Mouse (Mus musculus): ENCODE data around the gene Gm45062. TPM values are rescaled to one million over a fixed set of nuclear protein-coding genes. Genes with fewer than 3 reads are reported as not detected.
A peak's percentile ranks its signal among the peaks of the same experiment; 100 is the strongest.
"Not testable (repeated sequence)": the region's sequence is repeated elsewhere in the genome, so short reads cannot be mapped to it uniquely, and the experiment has no call there.

Gm45062 gene
- total RNA-seq, 2 experiments from 2014 or later = 0.38 TPM; not detected in 1

GRCm38 (mm10) chr6:8506631-8507030 is 247.4 kb downstream of the Gm45062 start:
- DNase-seq (ENCODE audit: low spot score) = no peak

- DNase-seq (ENCODE audit: low spot score) = peak; percentile 100
These were observed 249.8 kb downstream of the Gm45062 start for GRCm38 (mm10) chr6:8508883-8509536.

GRCm38 (mm10) chr6:8509551-8509950 is 250.3 kb downstream of the Gm45062 start, which contains the start of gene Glcci1:
TSS of gene Glcci1 (plus strand) at chr6:8509600.
- peak; percentile 58 for DNase-seq (ENCODE audit: low spot score)

- DNase-seq (ENCODE audit: low spot score) = peak; percentile 23
These were observed 251.0 kb downstream of the Gm45062 start for GRCm38 (mm10) chr6:8509961-8510863.

- no peak for DNase-seq (ENCODE audit: low spot score)
These were observed 251.7 kb downstream of the Gm45062 start for GRCm38 (mm10) chr6:8510864-8511428.

- no peak for DNase-seq (ENCODE audit: low spot score)
These were observed 252.2 kb downstream of the Gm45062 start for GRCm38 (mm10) chr6:8511447-8511846.

GRCm38 (mm10) chr6:8512416-8512815 is 253.2 kb downstream of the Gm45062 start:
- DNase-seq (ENCODE audit: low spot score) = no peak

- no peak for DNase-seq (ENCODE audit: low spot score)
These were observed 260.4 kb downstream of the Gm45062 start for GRCm38 (mm10) chr6:8519687-8520086.

GRCm38 (mm10) chr6:8521231-8521630 is 262.0 kb downstream of the Gm45062 start:
- no peak for DNase-seq (ENCODE audit: low spot score)

- no peak for DNase-seq (ENCODE audit: low spot score)
These were observed 265.5 kb downstream of the Gm45062 start for GRCm38 (mm10) chr6:8524717-8525116.

- no peak for DNase-seq (ENCODE audit: low spot score)
These were observed 272.0 kb downstream of the Gm45062 start for GRCm38 (mm10) chr6:8531104-8531894.

- DNase-seq (ENCODE audit: low spot score) = no peak
These were observed 277.7 kb downstream of the Gm45062 start for GRCm38 (mm10) chr6:8536944-8537343.

- not testable (repeated sequence) for DNase-seq (ENCODE audit: low spot score)
These were observed 282.3 kb downstream of the Gm45062 start for GRCm38 (mm10) chr6:8541531-8541930.

GRCm38 (mm10) chr6:8544822-8545221 is 285.6 kb downstream of the Gm45062 start:
- DNase-seq (ENCODE audit: low spot score) = no peak

GRCm38 (mm10) chr6:8545780-8546179 is 286.5 kb downstream of the Gm45062 start:
- no peak for DNase-seq (ENCODE audit: low spot score)

- no peak for DNase-seq (ENCODE audit: low spot score)
These were observed 291.9 kb downstream of the Gm45062 start for GRCm38 (mm10) chr6:8551155-8551554.

GRCm38 (mm10) chr6:8556849-8557571 is 297.8 kb downstream of the Gm45062 start:
- no peak for DNase-seq (ENCODE audit: low spot score)

GRCm38 (mm10) chr6:8560682-8561081 is 301.4 kb downstream of the Gm45062 start:
- no peak for DNase-seq (ENCODE audit: low spot score)

- DNase-seq (ENCODE audit: low spot score) = no peak
These were observed 323.1 kb downstream of the Gm45062 start for GRCm38 (mm10) chr6:8582377-8582776.

- DNase-seq (ENCODE audit: low spot score) = no peak
These were observed 324.6 kb downstream of the Gm45062 start for GRCm38 (mm10) chr6:8583892-8584291.

- DNase-seq (ENCODE audit: low spot score) = no peak
These were observed 332.4 kb downstream of the Gm45062 start for GRCm38 (mm10) chr6:8591665-8592064.

All from gastrocnemius, adult 18-20 months (tissue).